Mouse (Mus musculus) embryo, embryonic 9.5 days (tissue): Measurements from ENCODE around the gene Dhdds.

Experiments
- DNase-seq: peaks from one replicate; pipeline ENCODE4 v3.0.0-alpha.2; 2017; ENCODE audit errors: extremely low spot score

The Dhdds gene

GRCm38 (mm10) chr4:133956358-133956757, 44.4 kb downstream of the Dhdds start:
- no peak for DNase-seq

GRCm38 (mm10) chr4:133946736-133947135, 54.0 kb downstream of the Dhdds start:
- no peak for DNase-seq

GRCm38 (mm10) chr4:133943791-133944190, 56.9 kb downstream of the Dhdds start:
- DNase-seq = no peak

GRCm38 (mm10) chr4:133942679-133943078, 58.0 kb downstream of the Dhdds start:
- no peak for DNase-seq

GRCm38 (mm10) chr4:133941576-133941975, 59.1 kb downstream of the Dhdds start:
- no peak for DNase-seq

- no peak for DNase-seq
Measured at GRCm38 (mm10) chr4:133940386-133941260, 60.1 kb downstream of the Dhdds start.

GRCm38 (mm10) chr4:133938077-133938476, 62.6 kb downstream of the Dhdds start:
- no peak for DNase-seq

GRCm38 (mm10) chr4:133931785-133932184, 68.9 kb downstream of the Dhdds start:
- no peak for DNase-seq

- no peak for DNase-seq
Measured at GRCm38 (mm10) chr4:133931349-133931748, 69.4 kb downstream of the Dhdds start.

GRCm38 (mm10) chr4:133929278-133929670, 71.4 kb downstream of the Dhdds start:
- no peak for DNase-seq

GRCm38 (mm10) chr4:133928576-133929277, 72.0 kb downstream of the Dhdds start:
- peak; percentile 49 for DNase-seq

- no peak for DNase-seq
Measured at GRCm38 (mm10) chr4:133925204-133925603, 75.5 kb downstream of the Dhdds start.

- DNase-seq = no peak
Measured at GRCm38 (mm10) chr4:133923743-133924142, 77.0 kb downstream of the Dhdds start.
